Mouse (Mus musculus): Measurements from ENCODE around the gene Map3k6. TPM values are rescaled to one million over a fixed set of nuclear protein-coding genes. Genes with fewer than 3 reads are reported as not detected.
A peak's percentile ranks its signal among the peaks of the same experiment; 100 is the strongest.

Map3k6 gene
- total and polyA plus RNA-seq, 2 experiments from 2014 or later, result 2.7 to 13.8 TPM

- DNase-seq (ENCODE audit: low spot score), result no peak
- no peak for TF ChIP-seq EP300 (IDR thresholded peaks at IDR 0.05; ENCODE audit: low read depth)
- TF ChIP-seq CTCF (IDR thresholded peaks at IDR 0.05; ENCODE audit: low read depth), result no peak
- WGBS, result 56% methylated on average over 24 of the region's 24 CpGs
- no peak overlapping the region for H3K9ac ChIP-seq (replicated peaks; ENCODE audit: low read depth, low read length)
- no peaks in the 10 kb centered on the region for H3K4me1 ChIP-seq (ENCODE audit: control insufficient read depth, insufficient read depth)
- H3K36me3 ChIP-seq (replicated peaks; ENCODE audit: control insufficient read depth, insufficient read depth, low read length), result peaks cover 41% of the 10 kb centered on the region
- H3K4me2 ChIP-seq (ENCODE audit: low read depth, low read length), result no peak overlapping the region
- no peak overlapping the region for H3K4me3 ChIP-seq (ENCODE audit: low read depth, low read length)
- ATAC-seq (ENCODE audit: insufficient read depth, low read depth), result no peak
- no peaks in the 10 kb centered on the region for H3K27me3 ChIP-seq (ENCODE audit: control insufficient read depth, insufficient read depth, low read length)
- no peaks in the 10 kb centered on the region for H3K9me3 ChIP-seq (replicated peaks; ENCODE audit: control insufficient read depth, low read length)
- no peak overlapping the region for H3K27ac ChIP-seq (ENCODE audit: low read depth)
These were observed 52.6 kb downstream of the Map3k6 start for GRCm38 (mm10) chr4:133292901-133293843.

DNA sequence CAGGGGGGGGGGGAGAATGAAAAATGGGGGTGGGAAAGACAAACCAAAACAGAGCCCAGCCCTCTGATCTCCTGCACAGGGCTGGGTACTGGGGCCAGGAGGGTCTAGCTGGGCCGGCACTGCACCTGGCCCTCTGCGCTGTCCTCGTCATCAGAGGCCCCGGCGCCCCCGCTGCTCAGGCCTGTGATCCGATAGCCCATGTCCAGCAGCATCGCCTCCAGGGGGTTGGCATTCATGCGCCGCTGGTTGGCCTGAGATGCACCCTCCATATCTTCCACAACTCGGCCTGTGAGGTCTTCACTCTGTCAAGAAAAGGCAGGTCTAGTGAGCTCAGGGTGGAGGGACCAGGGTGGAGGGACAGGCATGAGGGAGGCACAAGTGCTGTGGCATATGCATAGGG lies 53.5 kb downstream of the Map3k6 start:
- Histone ChIP-seq H3K4me2 (ENCODE audit: low read depth, low read length) (no peak overlapping the region), H3K27me3 (ENCODE audit: control insufficient read depth, insufficient read depth, low read length) (no peaks in the 10 kb centered on the region), H3K9ac (replicated peaks; ENCODE audit: low read depth, low read length) (no peak overlapping the region), H3K4me1 (ENCODE audit: control insufficient read depth, insufficient read depth) (no peaks in the 10 kb centered on the region), H3K9me3 (replicated peaks; ENCODE audit: control insufficient read depth, low read length) (no peaks in the 10 kb centered on the region), H3K27ac (ENCODE audit: low read depth) (no peak overlapping the region), H3K36me3 (replicated peaks; ENCODE audit: control insufficient read depth, insufficient read depth, low read length) (peaks cover 48% of the 10 kb centered on the region), H3K4me3 (ENCODE audit: low read depth, low read length) (no peak overlapping the region)
- WGBS, result 75% methylated on average over 11 of the region's 11 CpGs
- ATAC-seq (ENCODE audit: insufficient read depth, low read depth), result no peak
- no peak for DNase-seq (ENCODE audit: low spot score)
- no peak for TF ChIP-seq EP300 (IDR thresholded peaks at IDR 0.05; ENCODE audit: low read depth)
- TF ChIP-seq CTCF (IDR thresholded peaks at IDR 0.05; ENCODE audit: low read depth), result no peak

DNA sequence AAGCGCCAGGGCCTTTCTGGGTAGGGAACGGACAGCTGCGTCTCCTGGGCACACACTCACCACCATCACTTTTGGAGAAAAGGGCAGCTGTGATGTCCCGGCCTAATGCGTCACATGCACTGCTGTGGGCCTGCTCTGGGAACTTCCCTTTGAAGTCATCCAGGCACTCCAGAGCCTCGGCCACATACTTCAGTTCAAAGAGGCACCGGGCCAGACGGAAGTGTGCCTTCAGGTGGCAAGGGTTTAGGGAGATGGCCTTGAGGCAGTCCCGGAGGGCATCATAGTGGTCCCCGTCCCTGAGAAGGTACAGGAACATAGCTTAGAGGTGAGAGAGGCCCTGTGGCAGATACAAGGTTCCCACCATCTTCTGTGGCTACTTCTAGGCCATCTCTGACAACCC lies 56.7 kb downstream of the Map3k6 start:
- DNase-seq (ENCODE audit: low spot score) (no peak), ATAC-seq (ENCODE audit: insufficient read depth, low read depth) (no peak)
- H3K27me3 ChIP-seq (ENCODE audit: control insufficient read depth, insufficient read depth, low read length), result no peaks in the 10 kb centered on the region
- no peak overlapping the region for H3K4me3 ChIP-seq (ENCODE audit: low read depth, low read length)
- H3K9me3 ChIP-seq (replicated peaks; ENCODE audit: control insufficient read depth, low read length), result no peaks in the 10 kb centered on the region
- no peaks in the 10 kb centered on the region for H3K4me1 ChIP-seq (ENCODE audit: control insufficient read depth, insufficient read depth)
- no peak overlapping the region for H3K27ac ChIP-seq (ENCODE audit: low read depth)
- TF ChIP-seq EP300 (IDR thresholded peaks at IDR 0.05; ENCODE audit: low read depth), result no peak
- WGBS, result 56% methylated on average over 10 of the region's 10 CpGs
- peaks cover 68% of the 10 kb centered on the region for H3K36me3 ChIP-seq (replicated peaks; ENCODE audit: control insufficient read depth, insufficient read depth, low read length)
- H3K9ac ChIP-seq (replicated peaks; ENCODE audit: low read depth, low read length), result no peak overlapping the region
- no peak overlapping the region for H3K4me2 ChIP-seq (ENCODE audit: low read depth, low read length)

- ATAC-seq (ENCODE audit: insufficient read depth, low read depth) (peak; percentile 83), DNase-seq (ENCODE audit: low spot score) (peak; percentile 81)
- Histone ChIP-seq H3K27ac (ENCODE audit: low read depth) (peak overlapping the region; percentile 10; the same call in 1 of the 2 replicates), H3K4me1 (ENCODE audit: control insufficient read depth, insufficient read depth) (no peaks in the 10 kb centered on the region), H3K27me3 (ENCODE audit: control insufficient read depth, insufficient read depth, low read length) (no peaks in the 10 kb centered on the region), H3K4me2 (ENCODE audit: low read depth, low read length) (no peak overlapping the region), H3K36me3 (replicated peaks; ENCODE audit: control insufficient read depth, insufficient read depth, low read length) (peaks cover 69% of the 10 kb centered on the region), H3K4me3 (ENCODE audit: low read depth, low read length) (no peak overlapping the region), H3K9ac (replicated peaks; ENCODE audit: low read depth, low read length) (no peak overlapping the region), H3K9me3 (replicated peaks; ENCODE audit: control insufficient read depth, low read length) (no peaks in the 10 kb centered on the region)
- TF ChIP-seq CTCF (IDR thresholded peaks at IDR 0.05; ENCODE audit: low read depth) (peak; percentile 91), EP300 (IDR thresholded peaks at IDR 0.05; ENCODE audit: low read depth) (no peak)
- WGBS, result 3% methylated on average over 5 of the region's 5 CpGs
These were observed 57.2 kb downstream of the Map3k6 start for GRCm38 (mm10) chr4:133297801-133298238.

DNA sequence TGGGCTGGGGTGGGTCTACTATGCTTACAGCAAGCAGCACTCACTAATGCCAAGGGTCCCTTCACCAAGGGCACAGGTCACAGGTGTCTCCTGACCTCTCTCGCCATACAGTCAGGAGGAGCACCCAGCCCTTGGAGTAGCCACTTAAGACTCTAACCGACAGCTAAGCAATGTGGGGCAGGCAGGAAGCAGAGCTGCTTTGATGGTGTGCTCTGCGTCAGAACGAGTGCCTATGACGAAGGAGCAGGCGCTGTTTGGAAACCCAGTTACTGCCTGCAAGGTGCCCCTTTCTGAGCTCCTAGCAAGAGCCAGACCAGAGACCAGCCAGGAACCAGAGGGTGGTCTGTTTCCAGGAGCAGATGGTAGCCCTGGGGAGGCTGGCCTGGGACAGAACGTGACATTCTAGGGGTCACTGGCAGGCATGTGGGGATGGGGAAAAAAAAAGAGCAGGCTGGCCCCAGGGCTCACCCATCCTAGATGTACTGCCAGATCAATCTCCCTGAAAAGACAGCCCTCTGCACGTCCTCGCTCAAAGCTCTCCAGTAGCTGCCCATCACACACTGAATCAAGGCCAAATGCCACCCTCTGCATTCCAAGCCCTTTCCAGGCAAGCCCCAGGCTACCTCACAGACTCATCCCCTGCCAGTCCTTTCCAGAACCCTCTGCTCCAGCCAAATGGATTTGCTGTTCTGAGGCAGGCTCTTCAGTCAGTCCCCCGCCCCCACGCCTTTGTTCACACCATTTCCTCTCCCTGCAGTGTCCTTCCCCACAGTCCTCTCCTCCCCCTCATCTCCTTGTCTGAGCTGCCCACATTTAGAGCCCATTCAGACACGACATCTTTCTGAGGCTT lies 58.1 kb downstream of the Map3k6 start:
- no peak for TF ChIP-seq EP300 (IDR thresholded peaks at IDR 0.05; ENCODE audit: low read depth)
- TF ChIP-seq CTCF (IDR thresholded peaks at IDR 0.05; ENCODE audit: low read depth), result no peak
- WGBS, result 56% methylated on average over 12 of the region's 12 CpGs
- H3K9me3 ChIP-seq (replicated peaks; ENCODE audit: control insufficient read depth, low read length), result no peaks in the 10 kb centered on the region
- no peaks in the 10 kb centered on the region for H3K4me1 ChIP-seq (ENCODE audit: control insufficient read depth, insufficient read depth)
- H3K9ac ChIP-seq (replicated peaks; ENCODE audit: low read depth, low read length), result no peak overlapping the region
- DNase-seq (ENCODE audit: low spot score), result no peak
- peak overlapping the region; percentile 10; the same call in 1 of the 2 replicates for H3K27ac ChIP-seq (ENCODE audit: low read depth)
- peaks cover 78% of the 10 kb centered on the region for H3K36me3 ChIP-seq (replicated peaks; ENCODE audit: control insufficient read depth, insufficient read depth, low read length)
- H3K4me3 ChIP-seq (ENCODE audit: low read depth, low read length), result no peak overlapping the region
- no peaks in the 10 kb centered on the region for H3K27me3 ChIP-seq (ENCODE audit: control insufficient read depth, insufficient read depth, low read length)
- no peak overlapping the region for H3K4me2 ChIP-seq (ENCODE audit: low read depth, low read length)
- ATAC-seq (ENCODE audit: insufficient read depth, low read depth), result no peak

Data from heart, postnatal 0 days (tissue).